Mouse (Mus musculus) natural killer cell, adult 2 months (primary cell): Measurements from ENCODE around the gene Serpinf2.
A peak's percentile ranks its signal among the peaks of the same experiment; 100 is the strongest.

Source experiments
- DNase-seq, 2 experiments: peaks; one replicate each; pipeline ENCODE4 v3.0.0; 2022; ENCODE audit warnings: low spot score in 2 of 2

Gene Serpinf2

DNA sequence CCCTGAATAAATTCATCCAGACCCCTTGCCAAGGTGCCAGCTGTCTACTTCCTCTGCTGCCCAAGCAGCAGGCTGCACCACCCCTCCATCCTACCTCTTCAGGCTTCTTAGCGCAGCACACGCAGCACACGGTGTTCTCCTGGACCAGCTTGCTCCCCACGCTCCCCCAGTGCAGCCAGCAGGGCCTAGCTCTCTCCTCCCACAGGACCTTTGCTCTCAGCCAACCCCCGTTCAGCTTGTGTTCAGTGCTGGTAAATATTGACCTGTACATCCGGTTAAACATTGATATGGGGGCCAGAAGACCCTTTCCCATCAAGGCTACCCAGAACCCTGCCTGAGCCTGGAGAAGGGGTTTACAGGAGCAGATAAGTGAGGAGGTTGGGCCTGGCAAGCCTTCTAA, at the start of gene Serpinf2:
Gene Serpinf2, minus strand, starts transcription at position 229 of the 400 bp plus-strand sequence.
- DNase-seq = no peak

DNA sequence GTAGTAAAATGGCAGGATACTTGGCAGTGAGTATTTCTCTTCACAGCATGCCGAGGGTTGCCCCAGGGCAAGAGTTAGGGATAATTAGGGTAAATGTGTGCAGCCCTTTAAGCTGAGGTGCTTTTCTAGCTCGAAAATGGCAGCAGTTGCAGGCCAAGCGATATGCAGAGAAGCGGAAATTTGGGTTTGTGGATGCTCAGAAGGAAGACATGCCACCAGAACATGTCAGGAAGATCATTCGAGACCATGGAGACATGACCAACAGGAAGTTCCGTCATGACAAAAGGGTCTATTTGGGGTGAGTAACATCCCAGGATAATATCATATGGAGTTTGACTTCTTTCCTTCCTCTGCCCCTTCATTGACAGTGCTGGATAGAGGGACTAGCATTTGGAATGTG, 48.1 kb upstream of the Serpinf2 start:
- no peak for DNase-seq

DNA sequence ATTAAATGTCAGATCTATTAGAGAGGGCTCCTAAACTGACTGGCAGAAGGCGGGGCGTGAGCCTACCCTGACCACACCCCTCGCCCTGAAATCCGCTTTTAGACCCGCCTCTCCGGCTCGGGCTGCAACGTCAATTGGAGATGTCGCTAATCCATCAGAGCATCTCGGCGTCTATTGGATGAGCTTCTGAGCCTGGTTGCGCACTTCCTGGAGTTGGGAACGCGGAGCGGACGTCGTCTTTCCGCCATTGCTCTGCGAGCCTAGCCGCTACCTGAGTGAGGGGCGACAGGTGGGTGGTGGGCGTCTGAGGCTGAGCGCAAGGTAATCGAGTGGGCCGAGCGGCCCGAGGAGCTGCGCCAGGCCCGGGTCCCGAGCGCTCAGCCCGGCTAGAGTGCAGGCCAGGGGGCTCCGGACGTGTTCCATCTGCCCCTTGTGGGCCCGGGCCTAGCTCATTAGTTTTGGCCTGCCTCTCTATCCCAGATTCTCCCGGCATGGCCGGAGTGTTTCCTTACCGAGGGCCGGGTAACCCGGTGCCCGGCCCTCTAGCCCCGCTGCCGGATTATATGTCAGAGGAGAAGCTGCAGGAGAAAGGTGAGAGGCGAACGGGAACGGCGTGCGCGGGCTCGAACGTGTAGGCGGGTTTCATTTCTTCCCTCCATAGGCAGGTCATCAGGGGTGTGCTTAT, 47.4 kb upstream of the Serpinf2 start, which contains the start of gene Prpf8:
Gene Prpf8, plus strand, starts transcription at position 216 of the 685 bp plus-strand sequence.
- peak; percentile 98 for DNase-seq

DNA sequence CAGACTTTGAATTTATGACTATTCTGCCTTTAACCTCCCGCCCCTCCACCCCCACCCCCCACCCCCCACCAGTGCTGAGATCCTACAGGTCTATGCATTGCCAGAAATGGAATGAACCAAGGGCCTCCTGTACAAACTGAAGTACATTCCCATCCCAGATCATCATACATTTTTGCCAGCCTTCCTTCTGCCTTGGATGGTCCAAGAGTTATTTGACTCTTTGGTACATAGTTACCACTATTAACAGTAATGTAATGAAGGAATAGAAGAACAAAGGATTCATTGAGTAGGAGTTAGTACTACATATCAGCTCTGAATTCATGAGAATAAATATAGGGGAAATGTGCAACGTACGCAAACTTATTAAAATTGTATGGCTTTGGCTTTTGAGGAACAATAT, 46.8 kb upstream of the Serpinf2 start:
- no peak for DNase-seq

DNA sequence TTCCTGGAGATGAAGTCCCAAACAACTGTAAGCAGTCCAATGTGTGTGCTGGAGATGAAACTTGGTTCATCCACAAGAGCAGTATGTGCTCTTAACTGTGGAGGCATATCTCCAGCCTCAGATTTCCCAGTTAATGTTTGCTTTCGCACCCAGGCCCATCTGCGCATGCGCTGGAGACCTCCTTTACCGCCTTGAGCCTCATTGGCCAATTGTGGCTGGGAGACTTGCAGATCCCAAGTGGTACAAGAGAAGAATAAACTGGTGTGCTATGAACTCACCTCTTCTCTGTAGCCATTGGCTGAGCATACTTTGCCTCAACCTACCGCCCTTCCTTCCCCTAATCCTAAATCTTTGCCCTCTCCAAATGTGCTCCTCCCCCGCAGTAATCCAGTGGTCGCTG, 34.0 kb upstream of the Serpinf2 start:
- no peak for DNase-seq

DNA sequence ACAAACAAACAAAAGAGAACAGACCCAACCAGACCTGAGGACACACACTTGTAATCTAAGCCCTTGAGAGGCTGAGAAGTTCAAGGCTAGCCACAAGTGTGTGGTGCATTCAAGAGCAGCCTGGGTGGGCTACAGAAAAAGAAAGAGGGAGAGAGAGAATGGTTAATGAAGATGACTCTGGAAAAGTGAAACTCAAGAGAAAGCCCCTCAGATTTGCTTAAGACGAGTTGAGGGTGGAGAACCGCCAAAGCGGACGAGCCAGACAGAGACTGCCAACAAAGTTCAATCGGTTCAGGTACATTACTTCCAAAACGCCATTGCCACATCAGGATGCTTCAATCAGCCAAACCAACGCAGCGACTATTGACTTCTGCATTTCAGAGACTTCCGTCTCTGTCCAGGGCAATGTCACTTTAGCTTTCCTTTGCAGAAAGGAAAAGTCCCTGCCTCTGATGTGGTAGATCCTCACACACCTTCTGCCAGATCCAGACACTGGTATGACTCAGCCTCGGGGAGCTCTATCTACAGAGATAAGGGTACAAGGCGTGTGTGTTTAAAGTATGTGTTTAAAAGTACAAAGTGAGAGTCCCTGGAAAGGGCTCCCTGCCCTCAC, 33.2 kb upstream of the Serpinf2 start:
- peak in 1 of 2 experiments; percentile 25 for DNase-seq

DNA sequence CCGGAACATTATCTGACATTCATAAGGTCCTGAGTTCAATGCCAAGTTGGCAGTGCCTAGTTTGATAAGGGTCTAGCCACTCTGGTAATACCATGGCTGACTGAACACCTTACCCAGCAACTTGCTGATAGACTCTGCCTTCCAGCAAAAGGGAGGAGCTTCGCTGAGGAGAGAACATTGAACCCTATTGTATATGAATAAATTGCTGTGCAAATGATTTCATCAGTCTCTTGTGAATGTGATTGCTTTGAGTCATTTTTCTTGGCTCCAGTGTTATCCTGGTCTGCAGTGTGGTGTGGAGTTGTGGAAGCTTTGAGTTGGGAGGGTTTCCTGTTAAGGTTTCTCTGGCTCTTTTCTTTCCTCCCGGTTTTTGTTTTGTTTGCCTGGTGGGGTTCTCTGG, 31.3 kb upstream of the Serpinf2 start:
- no peak for DNase-seq

DNA sequence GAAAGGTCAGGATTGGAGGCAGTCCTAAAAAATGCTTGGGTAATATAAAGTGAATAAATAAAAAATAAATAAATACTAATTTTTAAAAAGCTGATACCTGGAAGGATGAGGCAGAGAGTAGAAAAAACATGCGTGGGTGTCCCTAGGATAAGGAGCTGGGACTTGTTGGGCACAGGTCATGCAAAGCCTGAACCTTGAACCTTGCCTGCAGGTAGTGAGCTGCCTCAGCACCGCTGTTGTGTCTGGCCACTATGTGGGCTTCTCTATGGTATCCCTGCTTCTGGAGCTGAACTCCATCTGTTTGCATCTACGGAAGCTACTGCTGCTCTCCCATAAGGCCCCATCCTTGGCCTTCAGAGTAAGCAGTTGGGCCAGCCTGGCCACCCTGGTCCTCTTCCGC, 29.9 kb upstream of the Serpinf2 start:
- no peak for DNase-seq

DNA sequence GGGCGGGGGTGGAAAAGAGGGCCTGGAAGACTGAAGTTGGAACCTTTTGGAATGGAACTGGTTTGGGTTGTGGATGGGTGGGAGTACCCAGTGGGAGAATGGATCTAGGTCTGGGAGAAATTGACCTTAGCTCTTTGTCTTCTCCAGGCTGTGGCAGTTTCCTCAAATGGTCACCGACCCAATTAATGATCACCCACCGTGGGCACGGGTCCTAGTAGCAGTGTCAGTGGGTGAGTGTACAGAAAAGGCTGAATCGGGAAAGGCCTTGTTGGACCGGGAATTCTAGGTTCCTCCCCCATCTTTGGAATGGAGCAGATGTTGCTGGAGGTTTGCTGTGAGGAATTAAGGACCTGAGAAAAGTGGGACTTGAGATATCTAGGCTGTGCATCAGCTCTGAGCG, 29.0 kb upstream of the Serpinf2 start:
- DNase-seq = no peak

DNA sequence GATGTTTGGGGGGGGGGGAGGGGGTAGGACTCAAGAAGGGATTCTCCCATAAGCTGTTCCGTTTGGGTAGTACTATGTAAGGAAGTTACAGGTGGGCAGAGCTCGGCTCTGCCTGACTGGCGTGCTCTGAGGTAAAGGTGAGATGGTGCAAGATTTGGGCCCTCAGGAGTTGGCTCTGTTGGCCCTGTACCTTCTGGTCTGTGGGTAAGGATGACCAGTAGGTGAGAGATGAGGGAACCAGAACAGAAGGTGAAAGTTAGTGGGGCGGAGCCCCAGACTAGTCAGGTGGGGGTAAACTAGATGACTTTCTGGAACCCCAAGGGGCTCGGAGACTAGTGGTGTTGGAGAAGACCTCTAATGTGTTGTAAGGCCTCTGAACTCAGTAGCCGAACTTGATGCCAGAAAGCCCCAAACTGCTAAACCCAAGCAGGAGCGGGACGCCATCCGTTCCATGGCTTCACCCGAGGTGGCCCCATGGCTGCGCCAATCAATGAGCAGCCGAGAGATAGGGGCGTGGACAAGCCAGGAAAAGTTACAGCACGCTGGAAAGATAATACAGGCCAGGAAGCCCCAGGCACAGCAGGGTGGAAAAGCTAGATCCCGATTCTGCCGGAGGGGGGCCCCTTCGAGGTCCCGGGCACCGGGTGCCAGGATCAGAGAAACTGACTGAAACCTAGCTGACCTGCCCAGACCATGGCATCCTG, 28.3 kb upstream of the Serpinf2 start:
- DNase-seq = no peak

DNA sequence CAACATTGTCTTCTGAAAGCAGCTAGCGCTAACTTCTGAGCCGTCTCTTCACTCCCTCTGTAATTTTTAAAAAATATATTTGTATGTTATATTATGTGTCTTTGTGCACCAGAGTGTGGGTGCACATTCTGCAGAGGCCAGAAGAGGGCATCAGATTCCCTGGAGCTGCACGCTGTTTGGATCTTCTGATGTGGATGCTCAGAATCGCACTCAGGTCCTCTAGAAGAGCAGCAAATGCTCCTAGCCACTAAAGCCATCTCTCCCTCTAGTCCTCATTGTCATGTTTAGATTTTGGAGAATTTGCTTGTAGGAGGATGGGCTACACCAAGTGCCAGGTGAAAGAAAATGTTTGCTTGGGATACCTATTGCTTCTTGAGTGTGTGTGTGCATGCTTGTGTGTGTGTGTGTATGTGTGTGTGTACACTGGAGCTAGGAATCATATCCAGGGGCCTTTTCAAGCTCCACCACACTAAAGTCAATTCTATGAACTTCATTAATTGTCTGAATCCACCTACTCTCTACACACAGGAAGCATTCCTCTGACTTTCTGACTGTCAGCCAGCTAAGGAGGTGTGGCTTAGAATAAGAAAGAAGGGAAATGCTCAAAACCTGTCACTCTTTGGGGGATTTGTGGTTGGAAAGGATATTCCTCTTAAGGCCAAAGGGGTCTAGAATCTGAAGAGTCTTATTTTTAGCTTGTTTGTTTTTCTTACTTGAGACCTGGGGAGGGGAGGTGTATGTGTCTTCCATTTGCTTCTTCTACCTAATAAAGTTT, 27.5 kb upstream of the Serpinf2 start:
- no peak for DNase-seq

DNA sequence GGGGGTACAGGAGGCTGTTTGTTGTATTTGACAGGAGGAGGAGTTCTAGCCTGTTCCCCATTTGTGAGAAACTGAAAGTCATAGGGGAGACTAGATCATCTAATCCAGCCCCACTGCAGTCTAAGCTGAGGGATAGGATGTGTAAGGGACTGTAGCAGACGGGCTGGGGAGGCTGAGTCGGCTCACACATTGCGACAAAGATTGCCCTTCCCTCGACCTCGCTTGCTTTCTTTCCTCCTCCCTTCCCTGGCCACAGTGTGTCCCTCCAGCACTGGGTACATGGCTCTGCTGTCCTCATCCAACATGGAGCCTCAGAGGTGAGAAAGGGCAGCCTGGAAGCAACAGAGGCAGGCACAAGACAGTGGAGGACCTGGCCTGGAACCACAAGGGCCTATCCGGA, 25.7 kb upstream of the Serpinf2 start:
- DNase-seq = no peak

DNA sequence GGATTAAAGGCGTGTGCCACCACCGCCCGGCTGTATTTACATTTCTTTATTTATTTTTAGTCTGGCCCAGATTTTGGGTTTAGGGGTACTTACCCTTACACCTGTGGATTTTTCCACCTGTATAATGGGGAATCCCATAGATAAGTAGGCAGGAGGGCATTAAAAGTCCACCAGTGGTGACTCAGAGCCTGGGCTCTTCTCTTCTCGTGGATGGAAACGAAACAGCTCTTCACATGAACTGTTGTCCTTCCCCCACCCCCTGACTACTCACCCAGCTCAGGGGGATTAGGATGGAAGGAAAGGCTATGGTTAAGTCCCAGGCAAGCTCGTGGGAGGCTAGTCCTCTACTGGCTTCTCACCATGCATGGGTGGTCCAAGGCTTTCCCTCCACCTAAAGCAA, 25.0 kb upstream of the Serpinf2 start:
- no peak for DNase-seq

DNA sequence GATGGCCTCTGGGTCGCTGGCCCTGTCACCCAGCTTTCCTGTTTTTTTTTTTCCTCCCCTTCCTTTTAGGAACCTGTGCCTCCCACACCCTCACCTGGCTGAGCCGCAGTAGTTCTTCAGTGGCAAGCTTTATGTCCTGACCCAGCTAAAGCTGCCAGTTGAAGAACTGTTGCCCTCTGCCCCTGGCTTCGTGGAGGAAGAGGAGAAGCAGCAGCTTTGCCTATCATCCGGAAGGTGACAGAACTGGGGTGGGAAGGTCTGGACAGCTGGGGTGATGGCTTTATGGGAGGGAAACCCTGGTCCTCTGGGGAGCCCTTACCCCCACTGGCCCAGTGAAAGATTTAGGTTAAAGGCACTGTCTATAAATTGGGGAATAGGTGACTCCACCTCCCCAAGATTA, 24.2 kb upstream of the Serpinf2 start:
- DNase-seq = no peak

DNA sequence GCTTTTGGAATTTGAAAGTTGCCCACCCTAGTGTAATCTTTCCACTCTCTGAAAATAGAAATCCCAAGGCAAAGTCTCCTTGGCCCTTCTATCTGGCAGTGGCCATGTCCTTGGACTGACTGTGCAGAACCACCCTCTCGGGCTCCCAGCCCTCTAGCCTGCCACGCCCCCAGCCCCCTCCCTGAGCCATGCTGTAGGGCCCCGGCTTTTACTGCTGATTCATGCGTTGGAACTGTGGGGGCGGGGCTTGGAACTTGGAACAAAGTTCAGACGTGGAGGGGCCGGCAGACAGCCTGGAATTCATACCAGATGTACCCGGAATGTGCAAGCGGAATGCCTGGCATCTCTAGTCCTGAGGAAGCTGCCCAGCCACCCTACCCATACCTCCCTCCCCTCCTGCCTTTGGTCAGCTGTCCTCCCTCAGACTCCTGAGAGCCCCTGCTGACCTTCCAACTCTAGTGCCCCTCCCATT, 23.5 kb upstream of the Serpinf2 start:
- no peak for DNase-seq

DNA sequence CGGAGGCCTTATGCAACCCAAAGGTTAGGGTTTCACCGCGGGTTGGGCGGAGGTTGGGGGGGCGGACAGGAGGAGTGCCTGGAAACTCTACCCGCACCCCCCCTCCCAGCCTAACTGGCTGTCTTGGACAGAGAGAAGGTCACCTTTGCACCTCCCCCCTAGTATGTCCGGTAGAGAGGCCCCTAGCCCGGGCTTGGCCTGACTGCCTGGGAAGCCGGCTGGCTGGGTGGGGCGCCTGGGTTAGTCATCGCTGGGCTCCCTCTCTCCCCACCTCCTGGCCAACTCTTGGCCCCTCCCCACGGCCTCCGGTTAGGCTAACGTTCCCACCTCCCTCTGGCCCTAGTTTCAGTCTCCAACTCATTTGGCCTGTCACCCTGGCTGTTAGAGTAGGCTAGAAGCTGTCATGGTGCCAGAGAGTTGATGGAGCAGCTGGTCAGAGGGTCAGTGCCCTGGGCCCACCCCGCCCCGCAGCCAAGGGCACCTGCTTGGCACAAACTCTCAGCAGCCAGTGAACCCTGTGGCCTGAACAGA, 22.9 kb upstream of the Serpinf2 start:
- peak; percentile 60 to 65 for DNase-seq

DNA sequence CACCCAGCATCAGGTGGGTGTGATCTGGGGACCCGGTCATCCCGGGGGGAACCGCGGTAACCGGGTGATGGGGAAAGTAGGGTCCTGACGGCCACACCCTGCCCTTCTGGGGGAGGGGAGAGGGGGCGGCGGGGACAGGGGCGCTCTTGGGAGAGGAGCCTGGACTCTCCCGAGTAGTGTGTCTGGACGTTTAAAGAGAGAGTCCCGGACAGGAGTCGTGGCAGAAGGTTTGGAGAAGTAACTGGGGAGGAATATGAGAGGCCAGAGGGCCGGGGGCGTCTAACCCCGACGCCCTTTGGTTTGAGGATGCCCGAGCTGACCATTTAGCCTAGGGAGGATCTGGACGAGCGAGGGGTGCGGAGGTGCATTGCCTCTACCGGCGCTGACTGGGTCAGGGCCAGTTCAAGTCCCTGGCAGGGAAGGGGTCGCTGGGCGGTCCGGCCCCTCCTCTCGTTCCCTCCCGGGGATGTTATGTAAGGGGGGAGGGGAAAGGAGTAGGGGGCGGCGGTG, 22.4 kb upstream of the Serpinf2 start:
- no peak for DNase-seq

DNA sequence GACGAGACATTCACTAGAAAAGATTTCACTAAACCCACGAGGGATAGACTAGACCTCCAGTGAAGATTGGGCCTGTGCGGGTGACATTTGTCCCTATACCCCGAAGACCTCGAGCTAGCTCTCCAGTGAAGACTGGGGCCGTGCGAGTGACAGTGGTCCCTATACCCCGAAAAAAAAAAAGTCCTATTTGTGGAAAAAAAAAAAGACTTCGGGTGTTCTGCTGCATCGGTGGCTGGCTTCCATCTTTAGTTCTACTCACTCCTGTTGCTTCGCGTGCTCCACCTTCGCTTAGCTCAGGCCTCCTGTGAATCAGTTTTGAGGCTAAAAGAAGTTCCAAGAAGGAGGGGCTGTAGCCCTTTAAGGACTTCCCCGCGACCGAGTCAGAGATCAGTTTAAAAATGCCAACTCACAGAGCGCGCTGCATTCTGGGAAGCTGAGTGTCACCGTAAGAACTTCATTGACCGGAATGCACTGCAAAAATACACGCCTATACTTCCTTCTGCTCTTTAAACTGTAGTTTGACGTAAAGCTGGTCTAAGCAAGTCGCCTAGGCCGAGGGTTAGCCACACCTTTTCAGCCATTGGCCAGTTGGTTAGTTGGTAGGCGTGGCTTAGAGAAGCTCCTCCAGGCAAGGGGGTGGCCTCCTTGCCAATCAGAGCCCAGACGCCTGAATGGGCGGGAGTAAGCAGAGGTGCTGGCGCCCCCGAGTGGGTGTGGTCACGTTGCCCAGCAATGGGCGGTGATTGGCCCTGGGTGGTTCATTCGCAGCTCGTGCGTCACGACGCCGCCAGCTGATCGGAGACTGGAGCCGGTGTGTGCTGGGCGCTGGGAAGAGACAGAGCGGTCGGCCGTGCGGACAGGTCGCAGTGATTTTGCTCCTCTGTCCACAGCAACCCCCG, 21.7 kb upstream of the Serpinf2 start, which contains the start of gene Tlcd2:
Gene Tlcd2, plus strand, starts transcription at position 872 of the 899 bp plus-strand sequence.
- peak; percentile 99 for DNase-seq

DNA sequence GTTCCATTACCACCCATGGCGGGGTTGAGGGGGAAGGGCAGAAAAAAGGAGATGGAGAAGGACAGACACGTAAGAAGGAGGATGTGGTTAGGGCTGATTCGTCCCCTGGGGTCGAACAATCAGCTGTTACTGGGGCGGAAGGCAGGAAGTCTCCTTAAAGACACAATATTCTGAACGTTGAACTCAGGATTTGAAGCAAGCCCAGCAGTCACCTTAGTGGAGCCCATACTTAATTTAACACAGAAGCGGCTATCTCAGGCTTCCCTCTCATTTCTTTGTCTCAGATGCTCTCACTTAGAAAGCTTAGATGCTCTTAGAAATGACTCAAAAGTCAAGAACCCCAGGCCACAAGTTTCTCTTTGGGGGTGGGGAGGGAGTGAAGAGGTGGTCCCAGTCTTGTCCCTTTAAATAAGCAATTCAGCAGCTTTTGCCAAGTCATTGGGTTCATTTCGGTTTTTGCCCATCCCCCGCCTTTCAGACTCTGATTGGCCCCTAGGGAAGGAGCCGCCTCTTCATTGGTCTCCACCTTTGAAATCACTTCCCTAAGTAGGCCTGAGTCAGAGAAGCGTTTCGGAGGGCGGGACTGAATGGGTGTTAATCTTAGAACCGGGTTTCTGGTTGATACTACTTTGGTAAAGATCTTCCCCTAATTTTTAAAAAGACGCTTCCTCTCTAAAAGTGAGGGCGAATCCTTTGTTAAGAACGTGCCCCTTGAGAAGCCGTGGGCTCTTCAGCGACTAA, 20.9 kb upstream of the Serpinf2 start:
- peak; percentile 85 to 88 for DNase-seq

DNA sequence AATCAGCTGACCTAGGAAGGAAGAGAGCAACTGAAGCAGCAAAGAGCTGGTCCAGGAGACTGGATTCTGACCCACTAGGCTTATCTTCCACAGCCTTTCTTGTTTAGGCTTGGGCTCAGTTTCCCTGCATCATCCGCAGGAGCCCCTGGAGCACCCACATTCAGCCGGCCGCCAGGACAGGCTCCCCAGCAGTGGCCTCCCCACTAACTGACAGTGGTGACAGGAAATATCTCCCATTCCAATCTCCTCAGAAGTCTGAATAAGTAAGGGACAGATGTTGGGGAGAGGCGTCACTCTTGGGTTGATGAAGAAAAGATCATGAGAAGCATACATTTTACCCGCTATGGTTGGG, 20.3 kb upstream of the Serpinf2 start:
- DNase-seq = no peak
